Mouse (Mus musculus) cerebellum, postnatal 25 days (tissue): Measurements from ENCODE around the gene Nynrin.
A peak's percentile ranks its signal among the peaks of the same experiment; 100 is the strongest.

Experiments used
- DNase-seq, 2 experiments: peaks; one replicate each; pipeline ENCODE4 v3.0.0; 2021; ENCODE audit warnings: mixed read lengths in 2 of 2

Nynrin gene

DNA sequence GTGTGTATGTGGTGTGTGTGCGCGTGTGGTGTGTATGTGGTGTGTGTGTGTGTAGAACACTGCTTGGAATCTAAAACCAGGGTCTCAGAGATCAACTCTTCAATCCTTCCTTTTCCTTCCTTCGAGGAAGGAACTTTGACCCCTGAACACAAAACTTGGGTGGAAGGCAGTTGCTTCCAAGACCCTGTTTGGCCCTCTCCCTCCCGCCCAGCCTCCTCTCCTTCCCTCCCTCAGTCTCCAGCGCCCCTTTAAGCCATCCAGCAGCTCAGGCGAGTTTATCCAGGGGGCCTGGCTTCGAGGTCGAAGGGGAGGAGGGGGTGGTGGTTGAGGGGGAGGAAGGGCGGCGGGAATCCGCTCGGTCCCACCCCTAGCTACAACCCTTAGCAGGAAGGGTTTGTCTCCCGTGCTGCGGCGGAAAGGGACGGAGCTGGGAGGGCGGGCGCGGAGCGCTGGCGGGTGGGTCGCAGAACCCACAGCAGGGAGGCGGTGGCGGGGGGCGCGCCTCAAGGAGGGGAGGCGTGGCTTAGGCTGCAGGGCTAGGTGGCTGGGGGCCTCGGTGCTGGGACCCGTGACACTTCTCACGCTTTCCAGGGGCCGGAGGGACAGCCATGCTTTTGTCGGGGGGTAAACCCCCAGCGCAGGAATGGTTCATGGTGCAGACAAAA, at the start of gene Nynrin:
Nynrin (plus strand) TSS at position 390 of the 665 bp plus-strand sequence.
- peak in 1 of 2 experiments; percentile 50 for DNase-seq

DNA sequence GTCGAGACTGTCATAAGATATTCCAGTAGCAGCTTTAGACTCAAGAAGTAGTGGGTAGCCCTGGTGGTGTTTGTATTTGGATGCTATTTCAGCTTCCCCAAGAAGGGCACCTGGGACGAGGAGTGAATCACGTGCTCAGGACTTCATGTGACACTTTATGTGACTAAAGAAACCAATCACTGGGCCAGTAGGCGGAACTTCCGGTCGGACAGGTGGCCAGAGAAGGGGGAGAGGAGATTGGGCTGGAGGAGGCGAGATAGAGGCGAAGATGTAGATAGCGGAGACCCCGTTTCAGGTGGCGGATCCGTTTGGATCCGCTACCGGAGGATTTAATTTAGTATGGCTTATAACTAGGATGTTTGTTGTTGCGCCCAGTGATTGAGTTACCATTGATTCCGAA, 38.9 kb upstream of the Nynrin start:
- peak; percentile 76 to 90 for DNase-seq

GRCm38 (mm10) chr14:55815310-55815751, 38.5 kb upstream of the Nynrin start:
- peak; percentile 43 to 65 for DNase-seq

- peak in 1 of 2 experiments; percentile 1 for DNase-seq
These were observed 33.9 kb upstream of the Nynrin start for GRCm38 (mm10) chr14:55819845-55820405.

DNA sequence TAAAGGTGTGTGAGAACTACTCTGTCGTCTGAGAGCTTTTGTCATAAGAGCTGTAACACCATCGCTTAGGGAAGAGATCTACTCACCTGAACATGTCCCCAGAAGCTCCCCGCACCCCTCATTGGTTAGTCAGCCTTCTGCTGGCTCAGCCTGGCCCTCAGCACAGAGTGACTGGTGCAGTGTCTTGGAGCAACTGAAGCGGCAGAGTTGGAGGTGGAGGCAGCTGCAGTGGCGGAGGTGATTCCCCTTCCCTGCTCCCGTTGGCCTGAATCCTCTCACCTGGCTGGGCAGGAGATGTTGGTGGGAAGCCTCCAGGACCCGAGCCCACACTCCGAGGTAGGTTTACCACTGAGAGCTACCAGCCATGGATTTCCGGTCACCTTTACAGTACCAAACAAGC, 33.2 kb upstream of the Nynrin start:
- peak in 1 of 2 experiments; percentile 1 for DNase-seq

DNA sequence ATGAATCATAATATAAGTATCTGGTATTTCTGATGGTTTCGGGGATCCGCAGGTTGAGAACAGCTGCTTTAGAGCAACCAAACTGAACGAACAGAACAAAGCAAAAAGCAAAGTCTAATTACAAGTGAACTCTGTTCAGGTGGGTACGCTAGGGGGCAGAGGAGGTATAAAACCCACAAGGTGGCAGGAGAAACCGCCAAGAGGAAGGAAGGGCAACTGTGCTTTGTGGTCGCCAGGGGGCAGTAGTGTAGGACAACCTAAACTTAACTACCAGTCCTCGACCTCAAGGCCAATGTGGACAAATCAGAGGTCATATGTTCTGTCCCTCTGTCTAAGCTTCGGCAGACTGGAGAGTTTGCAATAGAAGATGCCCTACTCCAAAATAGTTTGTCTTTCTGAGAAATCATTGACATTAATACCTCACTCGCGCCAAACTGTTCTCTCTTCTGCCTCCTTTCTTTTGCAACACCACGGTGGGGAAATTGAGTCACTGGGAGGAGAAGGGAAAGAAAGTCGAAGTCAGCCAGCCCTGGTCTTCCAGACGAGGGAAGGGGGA, 31.3 kb upstream of the Nynrin start:
- peak; percentile 65 to 80 for DNase-seq

DNA sequence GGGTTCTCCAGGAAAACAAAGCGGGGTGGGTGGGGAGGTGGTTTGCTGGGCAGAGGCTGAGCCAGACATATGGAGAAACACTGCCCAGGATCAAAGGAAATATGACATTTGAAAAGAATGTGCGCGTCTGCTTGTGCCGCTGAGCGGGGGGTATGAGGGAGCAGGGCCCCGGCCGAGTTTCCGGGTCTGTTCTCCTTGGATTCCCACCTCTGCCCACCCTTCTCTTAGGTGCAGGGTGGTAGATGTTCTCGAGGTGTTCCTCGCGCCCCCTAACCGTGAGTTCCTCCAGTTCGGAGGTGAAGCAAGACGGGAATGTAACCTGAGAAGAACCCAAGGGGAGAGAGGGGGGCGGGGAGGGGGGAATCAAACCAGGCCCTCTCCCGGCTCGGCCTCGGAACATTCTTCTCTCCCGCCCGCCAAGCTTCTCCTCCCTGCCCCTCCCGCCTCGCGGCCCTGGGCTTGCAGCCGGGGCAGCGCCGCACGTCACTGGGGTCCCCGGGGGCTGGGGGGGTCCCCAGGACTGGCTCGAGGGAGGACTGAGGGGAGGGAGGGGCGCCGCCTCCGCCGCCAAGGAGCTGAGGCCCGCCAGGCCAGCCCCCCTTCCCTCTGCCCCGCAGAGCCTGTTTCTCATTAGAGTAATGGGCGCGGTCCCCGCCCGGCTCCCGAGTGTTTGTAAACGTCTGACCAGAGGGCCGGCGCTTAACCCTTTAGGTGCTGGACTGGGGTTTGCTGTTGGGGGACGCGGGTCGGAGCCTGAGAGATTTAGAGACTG, 30.6 kb upstream of the Nynrin start, which contains the start of gene Nfatc4:
Nfatc4 (plus strand) TSS at position 154 of the 772 bp plus-strand sequence.
- peak; percentile 39 to 61 for DNase-seq

DNA sequence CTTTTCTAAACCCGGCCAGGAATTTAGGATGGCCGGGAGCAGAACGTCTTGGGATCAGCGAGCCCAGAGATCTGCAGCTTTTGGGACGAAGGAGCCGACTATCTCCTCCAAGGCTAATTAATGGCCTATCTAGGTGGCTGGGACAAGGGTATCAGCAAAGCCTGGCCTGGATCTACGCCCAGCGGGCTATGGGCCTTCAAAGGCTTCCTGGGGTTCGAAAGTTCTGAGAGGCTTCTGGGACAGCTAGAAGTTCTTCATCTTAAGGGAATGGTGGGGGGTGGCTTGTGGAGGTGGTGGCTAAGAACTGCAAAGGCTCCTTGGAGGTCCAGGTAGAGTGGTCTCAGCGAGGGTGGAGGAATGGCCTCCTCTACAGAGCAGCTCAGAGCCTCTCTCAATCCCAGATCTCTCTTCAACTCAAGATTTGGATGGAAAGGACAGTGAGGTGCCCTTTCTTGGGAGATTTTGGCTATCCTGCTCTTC, 29.8 kb upstream of the Nynrin start:
- peak in 1 of 2 experiments; percentile 26 for DNase-seq

- DNase-seq, result peak in 1 of 2 experiments; percentile 11
These were observed 29.2 kb upstream of the Nynrin start for GRCm38 (mm10) chr14:55824481-55825215.

DNA sequence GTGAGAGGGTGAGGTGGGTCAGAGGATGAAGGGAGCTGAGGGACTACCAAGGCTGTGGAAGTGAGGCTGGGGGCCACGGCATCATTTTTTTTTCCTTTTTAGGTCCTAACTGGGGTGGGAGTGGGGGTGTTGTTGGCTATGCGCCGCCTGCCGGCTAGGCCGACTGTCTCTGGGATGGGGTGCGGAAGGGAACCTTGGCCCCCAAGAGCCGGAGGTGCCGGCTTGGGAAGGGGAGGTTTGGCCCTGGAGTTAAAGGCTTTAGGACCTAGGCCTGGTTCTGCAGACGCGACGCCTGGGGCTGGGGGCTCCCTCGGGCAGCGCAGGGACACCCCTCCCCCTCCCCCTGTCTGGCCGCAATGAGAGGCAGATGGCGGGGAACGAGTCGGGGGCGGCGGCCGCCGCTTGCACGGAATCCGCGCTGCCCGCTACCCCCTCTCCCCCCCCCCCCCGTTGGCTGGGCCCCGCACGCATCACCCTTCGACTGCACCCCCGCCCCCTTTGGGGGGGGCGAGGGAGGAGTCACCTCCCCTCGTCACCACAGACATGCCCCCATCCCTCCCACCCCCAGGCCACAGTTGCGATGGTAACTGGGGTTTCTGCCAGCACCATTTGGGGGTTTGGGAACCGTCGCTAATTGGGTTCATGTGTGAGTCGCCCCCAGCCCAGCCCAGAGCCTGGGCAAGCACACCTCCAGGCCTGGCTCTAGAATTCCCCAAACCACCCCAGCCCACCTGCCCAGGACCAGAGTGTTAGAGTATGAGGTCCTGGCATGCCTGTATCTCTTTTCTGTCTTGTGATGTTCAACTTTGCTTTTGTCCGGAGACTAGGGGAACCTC, 28.4 kb upstream of the Nynrin start:
- DNase-seq, result peak; percentile 16 to 24

- no peak for DNase-seq
These were observed 27.7 kb upstream of the Nynrin start for GRCm38 (mm10) chr14:55826142-55826541.

DNA sequence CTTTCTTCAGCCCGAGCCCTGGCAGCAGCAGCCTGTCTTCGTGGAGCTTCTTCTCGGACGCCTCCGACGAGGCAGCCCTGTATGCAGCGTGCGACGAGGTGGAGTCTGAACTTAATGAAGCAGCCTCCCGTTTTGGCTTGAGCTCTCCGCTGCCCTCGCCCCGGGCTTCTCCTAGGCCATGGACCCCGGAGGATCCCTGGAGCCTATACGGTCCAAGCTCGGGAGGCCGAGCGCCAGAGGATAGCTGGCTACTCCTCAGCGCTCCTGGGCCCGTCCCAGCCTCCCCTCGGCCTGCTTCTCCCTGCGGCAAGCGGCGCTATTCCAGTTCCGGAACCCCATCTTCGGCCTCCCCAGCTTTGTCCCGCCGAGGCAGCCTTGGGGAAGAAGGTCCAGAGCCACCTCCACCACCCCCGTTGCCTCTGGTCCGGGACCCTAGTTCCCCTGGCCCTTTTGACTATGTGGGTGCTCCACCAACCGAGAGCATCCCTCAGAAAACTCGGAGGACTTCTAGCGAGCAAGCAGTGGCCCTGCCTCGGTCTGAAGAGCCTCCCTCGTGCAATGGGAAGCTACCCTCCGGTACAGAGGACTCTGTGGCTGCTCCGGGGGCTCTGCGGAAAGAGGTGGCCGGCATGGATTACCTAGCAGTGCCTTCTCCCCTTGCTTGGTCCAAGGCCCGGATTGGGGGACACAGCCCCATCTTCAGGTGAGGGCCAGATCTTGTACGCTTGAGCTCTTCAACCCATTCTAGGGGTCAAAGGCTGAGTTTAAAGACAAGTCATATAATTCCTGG, 27.1 kb upstream of the Nynrin start:
- peak; percentile 28 to 48 for DNase-seq

GRCm38 (mm10) chr14:55828716-55829263, 25.0 kb upstream of the Nynrin start:
- no peak for DNase-seq

DNA sequence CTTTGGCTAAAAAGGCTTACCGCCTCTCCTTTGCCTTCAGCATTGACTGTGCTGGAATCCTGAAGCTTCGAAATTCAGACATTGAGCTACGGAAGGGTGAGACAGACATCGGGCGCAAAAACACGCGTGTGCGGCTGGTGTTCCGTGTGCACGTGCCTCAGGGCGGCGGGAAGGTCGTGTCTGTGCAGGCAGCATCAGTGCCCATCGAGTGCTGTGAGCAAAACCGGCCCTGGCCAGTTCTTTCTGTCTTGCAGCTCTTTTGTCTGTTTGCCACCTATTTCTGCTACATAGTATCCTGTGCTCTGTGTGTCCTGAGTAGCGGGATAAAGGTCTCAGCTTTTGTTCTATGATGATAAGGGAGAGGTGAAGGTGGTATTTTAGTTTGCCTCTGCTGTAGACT, 24.0 kb upstream of the Nynrin start:
- no peak for DNase-seq

DNA sequence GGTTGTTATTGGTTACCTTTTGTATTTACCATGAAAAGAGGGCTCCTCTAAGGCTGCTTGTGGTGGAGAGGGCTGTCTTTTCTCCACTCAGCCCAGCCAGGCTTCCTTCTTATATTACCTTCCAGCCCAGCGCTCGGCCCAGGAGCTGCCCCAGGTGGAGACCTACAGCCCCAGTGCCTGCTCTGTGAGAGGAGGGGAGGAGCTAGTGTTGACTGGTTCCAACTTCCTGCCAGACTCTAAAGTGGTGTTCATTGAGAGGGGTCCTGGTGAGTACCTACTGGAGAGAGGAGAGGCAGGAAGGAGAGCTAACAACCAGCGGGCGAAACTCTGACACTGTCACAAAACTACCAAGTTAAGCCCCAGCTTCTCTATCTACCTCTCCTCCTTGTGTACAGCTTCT, 23.5 kb upstream of the Nynrin start:
- no peak for DNase-seq

DNA sequence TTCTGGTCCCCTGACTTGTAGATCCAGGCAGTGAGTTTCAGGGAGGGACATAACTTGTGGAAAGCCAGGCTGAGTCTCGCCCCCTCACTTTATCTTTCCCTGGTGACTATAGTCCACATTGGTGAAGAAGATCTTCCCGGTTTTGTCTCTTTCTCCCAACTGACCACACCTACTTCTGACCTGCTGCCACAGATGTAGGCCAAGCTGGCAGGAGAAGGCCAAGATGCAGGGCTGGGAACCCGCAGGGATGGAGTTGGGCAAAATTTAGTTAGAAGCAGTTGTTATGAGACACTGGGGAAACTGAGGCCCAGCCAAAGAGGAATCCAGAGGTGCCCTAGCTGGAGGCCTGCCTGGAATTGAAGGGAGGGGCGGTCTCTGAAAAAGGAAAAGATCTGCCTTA, 20.7 kb upstream of the Nynrin start:
- no peak for DNase-seq

DNA sequence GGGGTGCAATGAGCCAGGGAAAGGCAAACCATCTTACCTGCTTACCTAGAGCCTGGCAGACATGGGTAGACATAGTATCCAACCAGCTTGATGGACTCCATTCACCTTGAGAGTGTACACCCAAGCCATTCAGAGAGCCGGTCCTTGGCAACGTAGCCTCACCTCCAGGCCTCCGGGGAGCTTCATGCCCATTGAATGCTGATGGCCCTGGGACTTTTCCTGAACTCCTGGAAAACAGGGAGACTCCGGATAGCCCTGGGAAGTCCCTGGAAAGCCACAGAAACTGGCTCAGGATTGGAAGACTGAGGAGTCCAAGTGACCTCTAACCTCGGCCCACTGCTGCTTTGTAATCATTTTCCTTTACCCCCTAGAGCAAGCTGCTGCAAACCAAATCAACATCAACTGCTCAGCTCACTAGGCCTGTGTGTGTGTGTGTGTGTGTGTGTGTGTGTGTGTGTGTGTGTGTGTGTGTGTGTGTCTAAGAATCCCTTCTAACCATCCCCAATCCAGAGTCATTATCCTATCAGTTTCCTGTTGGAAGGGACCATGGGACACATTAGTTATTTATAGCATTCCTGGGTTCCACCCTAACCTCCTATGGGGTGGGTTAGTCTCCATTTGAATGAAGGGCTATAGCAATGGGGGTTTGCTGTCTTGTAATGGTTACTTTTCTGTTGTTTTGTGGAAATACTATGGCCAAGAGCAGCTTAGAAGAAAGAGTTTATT, 18.8 kb upstream of the Nynrin start:
- DNase-seq, result no peak

GRCm38 (mm10) chr14:55838312-55838711, 15.5 kb upstream of the Nynrin start:
- DNase-seq, result no peak

GRCm38 (mm10) chr14:55838740-55839139, 15.1 kb upstream of the Nynrin start:
- DNase-seq, result no peak
